Mouse (Mus musculus): ENCODE data around the gene Tnni1. TPM values are rescaled to one million over a fixed set of nuclear protein-coding genes. Genes with fewer than 3 reads are reported as not detected.

Tnni1 gene
- polyA plus RNA-seq, 1 experiment from 2014 or later = 66.8 TPM

- Histone ChIP-seq H3K9ac (no peak overlapping the region), H3K4me2 (replicated peaks) (peak overlapping the region; percentile 43), H3K4me1 (peaks cover 18% of the 10 kb centered on the region), H3K27me3 (0 out of 2 replicates have a peak, but pooled peaks cover 11% of the 10 kb centered on the region), H3K27ac (peak overlapping the region; percentile 42), H3K4me3 (peak overlapping the region; percentile 22; the same call in 1 of the 2 replicates), H3K36me3 (no peaks in the 10 kb centered on the region), H3K9me3 (no peaks in the 10 kb centered on the region)
- 0 out of 2 replicates have a peak, but pooled peaks have one; percentile 16 for ATAC-seq (ENCODE audit: insufficient number of reproducible peaks, insufficient read depth, low FRiP score, low TSS enrichment)
- WGBS = 14% methylated on average over 27 of the region's 27 CpGs
Measured at GRCm38 (mm10) chr1:135793370-135794215, 14.4 kb downstream of the Tnni1 start.

- Histone ChIP-seq H3K9ac (no peak overlapping the region), H3K36me3 (no peaks in the 10 kb centered on the region), H3K4me1 (peaks cover 24% of the 10 kb centered on the region), H3K27me3 (0 out of 2 replicates have a peak, but pooled peaks cover 11% of the 10 kb centered on the region), H3K27ac (peak overlapping the region; percentile 42; the same call in 1 of the 2 replicates), H3K9me3 (no peaks in the 10 kb centered on the region), H3K4me3 (0 out of 2 replicates have a peak overlapping the region, but pooled peaks have one; percentile 22), H3K4me2 (replicated peaks) (peak overlapping the region; percentile 43)
- 35% methylated on average over 20 of the region's 20 CpGs for WGBS
- peak; percentile 61; the same call in 1 of the 2 replicates for ATAC-seq (ENCODE audit: insufficient number of reproducible peaks, insufficient read depth, low FRiP score, low TSS enrichment)
Measured at GRCm38 (mm10) chr1:135794216-135795134, 15.2 kb downstream of the Tnni1 start.

DNA sequence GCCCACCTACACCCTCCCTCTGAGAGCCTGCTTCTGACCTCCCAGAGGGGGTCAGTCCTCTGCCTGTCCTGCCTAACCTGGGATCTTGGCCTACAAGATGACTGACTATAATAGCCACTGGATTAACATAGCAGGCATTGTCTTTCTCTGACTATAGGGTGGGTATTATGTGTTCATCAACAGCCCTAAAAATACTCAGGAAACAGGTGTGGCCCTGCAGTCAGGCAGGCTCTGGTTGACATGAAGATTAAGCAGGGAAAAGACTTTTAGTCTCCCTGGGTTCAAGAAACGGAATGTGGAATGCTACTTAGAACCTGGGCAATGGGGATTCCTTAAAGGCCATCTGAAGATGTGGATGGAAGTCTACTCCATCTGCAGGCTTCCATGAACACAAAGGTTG, 19.3 kb downstream of the Tnni1 start:
- H3K9me3 ChIP-seq = no peaks in the 10 kb centered on the region
- H3K27ac ChIP-seq = no peak overlapping the region
- no peak overlapping the region for H3K4me2 ChIP-seq (replicated peaks)
- no peak overlapping the region for H3K4me3 ChIP-seq
- WGBS = 69% methylated on average over 1 of the region's 1 CpGs
- ATAC-seq (ENCODE audit: insufficient number of reproducible peaks, insufficient read depth, low FRiP score, low TSS enrichment) = no peak
- no peak overlapping the region for H3K9ac ChIP-seq
- peaks cover 28% of the 10 kb centered on the region for H3K4me1 ChIP-seq
- H3K36me3 ChIP-seq = no peaks in the 10 kb centered on the region
- 0 out of 2 replicates have a peak, but pooled peaks cover 7% of the 10 kb centered on the region for H3K27me3 ChIP-seq

GRCm38 (mm10) chr1:135799109-135799627, 19.9 kb downstream of the Tnni1 start:
- H3K4me3 ChIP-seq = no peak overlapping the region
- H3K27ac ChIP-seq = no peak overlapping the region
- WGBS = 58% methylated on average over 8 of the region's 8 CpGs
- no peak overlapping the region for H3K9ac ChIP-seq
- H3K36me3 ChIP-seq = no peaks in the 10 kb centered on the region
- ATAC-seq (ENCODE audit: insufficient number of reproducible peaks, insufficient read depth, low FRiP score, low TSS enrichment) = no peak; the same call in 1 of the 2 replicates
- H3K4me1 ChIP-seq = peaks cover 21% of the 10 kb centered on the region
- no peak overlapping the region for H3K4me2 ChIP-seq (replicated peaks)
- H3K27me3 ChIP-seq = 0 out of 2 replicates have a peak, but pooled peaks cover 3% of the 10 kb centered on the region
- H3K9me3 ChIP-seq = no peaks in the 10 kb centered on the region

GRCm38 (mm10) chr1:135800192-135800950, 21.1 kb downstream of the Tnni1 start:
- Histone ChIP-seq H3K27ac (no peak overlapping the region), H3K27me3 (no peaks in the 10 kb centered on the region), H3K36me3 (no peaks in the 10 kb centered on the region), H3K4me2 (replicated peaks) (no peak overlapping the region), H3K9me3 (no peaks in the 10 kb centered on the region), H3K9ac (no peak overlapping the region), H3K4me3 (no peak overlapping the region), H3K4me1 (peaks cover 13% of the 10 kb centered on the region; the same call in 1 of the 2 replicates)
- 54% methylated on average over 8 of the region's 8 CpGs for WGBS
- no peak for ATAC-seq (ENCODE audit: insufficient number of reproducible peaks, insufficient read depth, low FRiP score, low TSS enrichment)

DNA sequence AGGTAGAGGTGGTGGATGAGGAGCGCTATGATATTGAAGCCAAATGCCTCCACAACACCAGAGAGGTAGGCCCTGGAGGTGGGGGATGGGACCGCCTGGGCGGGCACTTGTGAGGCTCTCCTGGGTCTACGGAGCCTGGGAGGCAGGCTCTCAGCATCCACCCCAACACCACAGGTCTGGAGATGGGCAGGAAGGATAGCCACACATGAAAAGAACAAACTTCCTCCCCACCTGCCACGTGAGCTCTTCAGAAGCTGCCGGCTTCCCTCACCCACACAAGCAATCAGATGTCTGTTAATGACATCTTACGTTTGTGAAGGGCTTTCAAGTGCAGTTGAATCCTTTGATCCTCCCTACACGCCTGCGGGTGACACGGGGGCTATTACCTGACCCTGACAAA, 28.3 kb downstream of the Tnni1 start:
- H3K36me3 ChIP-seq = no peaks in the 10 kb centered on the region
- no peaks in the 10 kb centered on the region for H3K9me3 ChIP-seq
- 57% methylated on average over 10 of the region's 10 CpGs for WGBS
- no peaks in the 10 kb centered on the region for H3K4me1 ChIP-seq
- no peak overlapping the region for H3K4me3 ChIP-seq
- no peak for ATAC-seq (ENCODE audit: insufficient number of reproducible peaks, insufficient read depth, low FRiP score, low TSS enrichment)
- no peak overlapping the region for H3K4me2 ChIP-seq (replicated peaks)
- H3K27ac ChIP-seq = no peak overlapping the region
- H3K27me3 ChIP-seq = no peaks in the 10 kb centered on the region
- H3K9ac ChIP-seq = no peak overlapping the region

DNA sequence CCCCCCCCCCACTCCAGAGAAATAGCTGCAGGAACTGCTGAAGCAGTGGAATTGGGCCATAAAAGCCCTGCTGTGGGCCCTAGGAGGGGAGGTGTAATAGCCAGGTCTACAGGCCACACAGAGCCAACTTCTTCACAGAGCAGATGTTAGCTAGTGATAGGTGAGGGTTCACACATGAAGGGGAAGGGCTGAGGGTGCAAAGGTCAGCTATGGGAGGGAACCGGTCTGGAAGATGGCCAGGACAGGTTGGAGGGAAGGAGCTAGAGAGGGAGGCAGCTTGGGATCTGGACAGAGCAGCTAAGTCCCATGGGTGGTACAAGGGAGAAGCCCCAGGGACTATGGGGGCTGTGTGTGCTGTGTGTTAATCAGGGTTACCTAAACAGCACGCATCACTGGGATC, 30.9 kb downstream of the Tnni1 start:
- Histone ChIP-seq H3K4me3 (no peak overlapping the region), H3K27me3 (no peaks in the 10 kb centered on the region), H3K4me1 (no peaks in the 10 kb centered on the region), H3K27ac (no peak overlapping the region), H3K4me2 (replicated peaks) (no peak overlapping the region), H3K36me3 (no peaks in the 10 kb centered on the region), H3K9me3 (no peaks in the 10 kb centered on the region), H3K9ac (no peak overlapping the region)
- no peak for ATAC-seq (ENCODE audit: insufficient number of reproducible peaks, insufficient read depth, low FRiP score, low TSS enrichment)
- 77% methylated on average over 2 of the region's 2 CpGs for WGBS

- H3K27ac ChIP-seq = no peak overlapping the region
- 34% methylated on average over 7 of the region's 7 CpGs for WGBS
- no peak overlapping the region for H3K4me2 ChIP-seq (replicated peaks)
- H3K9me3 ChIP-seq = no peaks in the 10 kb centered on the region
- 0 out of 2 replicates have a peak, but pooled peaks have one; percentile 31 for ATAC-seq (ENCODE audit: insufficient number of reproducible peaks, insufficient read depth, low FRiP score, low TSS enrichment)
- H3K9ac ChIP-seq = no peak overlapping the region
- H3K4me3 ChIP-seq = no peak overlapping the region
- no peaks in the 10 kb centered on the region for H3K36me3 ChIP-seq
- H3K27me3 ChIP-seq = peaks cover 2% of the 10 kb centered on the region; the same call in 1 of the 2 replicates
- H3K4me1 ChIP-seq = no peaks in the 10 kb centered on the region
Measured at GRCm38 (mm10) chr1:135811016-135811646, 31.9 kb downstream of the Tnni1 start.

- no peak overlapping the region for H3K27ac ChIP-seq
- no peaks in the 10 kb centered on the region for H3K4me1 ChIP-seq
- H3K4me2 ChIP-seq (replicated peaks) = no peak overlapping the region
- no peak for ATAC-seq (ENCODE audit: insufficient number of reproducible peaks, insufficient read depth, low FRiP score, low TSS enrichment)
- peaks cover 12% of the 10 kb centered on the region for H3K27me3 ChIP-seq
- H3K9ac ChIP-seq = no peak overlapping the region
- H3K9me3 ChIP-seq = no peaks in the 10 kb centered on the region
- no peaks in the 10 kb centered on the region for H3K36me3 ChIP-seq
- 94% methylated on average over 3 of the region's 3 CpGs for WGBS
- H3K4me3 ChIP-seq = no peak overlapping the region
Measured at GRCm38 (mm10) chr1:135812205-135812604, 33.0 kb downstream of the Tnni1 start.

DNA sequence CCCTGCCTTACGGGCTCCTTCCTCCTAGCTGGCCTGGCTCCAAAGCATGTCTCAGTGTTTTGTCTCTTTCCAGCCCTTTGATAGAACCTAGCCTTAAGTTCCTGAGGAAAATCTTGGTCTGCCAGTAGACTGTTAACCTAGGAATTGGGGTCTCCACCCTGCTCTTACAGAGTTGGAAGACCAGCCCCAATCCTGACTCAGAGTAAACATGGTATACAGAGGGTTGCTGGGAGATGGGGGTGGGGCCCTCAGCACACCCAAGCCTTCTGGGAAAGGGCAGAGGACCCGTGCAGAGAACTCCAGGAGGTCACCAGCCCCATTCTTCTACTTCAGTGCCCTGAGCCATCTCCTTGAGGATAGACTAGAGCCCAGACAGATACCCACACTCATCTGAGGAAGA, 33.4 kb downstream of the Tnni1 start:
- H3K27me3 ChIP-seq = peaks cover 16% of the 10 kb centered on the region
- 59% methylated on average over 2 of the region's 2 CpGs for WGBS
- H3K4me1 ChIP-seq = no peaks in the 10 kb centered on the region
- no peak overlapping the region for H3K27ac ChIP-seq
- ATAC-seq (ENCODE audit: insufficient number of reproducible peaks, insufficient read depth, low FRiP score, low TSS enrichment) = no peak
- no peak overlapping the region; the same call in 1 of the 2 replicates for H3K9ac ChIP-seq
- H3K9me3 ChIP-seq = no peaks in the 10 kb centered on the region
- no peaks in the 10 kb centered on the region for H3K36me3 ChIP-seq
- H3K4me2 ChIP-seq (replicated peaks) = no peak overlapping the region
- no peak overlapping the region for H3K4me3 ChIP-seq

Data from embryonic facial prominence, embryonic 12.5 days (tissue).